Mouse (Mus musculus) kidney, embryonic 14.5 days (tissue): ENCODE measurements at regions not wholly inside any gene's neighbourhood (a gene's known extent, or its start where the extent isn't known, plus 50 kb on each side); places are given as distances from the start of the nearest gene placed in this dataset.

Experiments used
- ATAC-seq: fragments of 200-750 bp; cut with Nextera tagmentation; 2 replicates; pipeline ENCODE4 v1.8.0; 2017; ENCODE audit warnings: moderate number of reproducible peaks, mild to moderate bottlenecking, moderate TSS enrichment, moderate library complexity; ENCODE audit not compliant: low FRiP score, low TSS enrichment
- H3K27ac ChIP-seq: fragments of 300-500 bp; sonication (generic); 2 replicates; pipeline ENCODE4 v1.5.1; 2014; ENCODE audit warnings: low read depth, mild to moderate bottlenecking, low read length, moderate library complexity, mixed read lengths
- H3K27me3 ChIP-seq: fragments of 300-500 bp; sonication (generic); 2 replicates; pipeline ENCODE4 v1.6.1; 2014; ENCODE audit warnings: mild to moderate bottlenecking, low read length; ENCODE audit not compliant: control insufficient read depth, insufficient read depth
- H3K36me3 ChIP-seq: fragments of 300-500 bp; sonication (generic); 2 replicates; pipeline ENCODE4 v1.6.1; 2014; ENCODE audit warnings: low read length, mixed read lengths; ENCODE audit not compliant: control insufficient read depth, insufficient read depth
- H3K4me1 ChIP-seq: fragments of 300-500 bp; sonication (generic); 2 replicates; pipeline ENCODE4 v1.6.1; 2014; ENCODE audit warnings: low read length, mixed read lengths; ENCODE audit not compliant: control insufficient read depth, insufficient read depth
- H3K4me2 ChIP-seq: fragments of 300-500 bp; sonication (generic); replicated peaks from 2 replicates; pipeline ENCODE4 v1.6.1; 2014; ENCODE audit warnings: low read depth, mild to moderate bottlenecking, low read length
- H3K4me3 ChIP-seq: fragments of 300-500 bp; sonication (generic); 2 replicates; pipeline ENCODE4 v1.5.1; 2014; ENCODE audit warnings: mild to moderate bottlenecking, low read length
- H3K9ac ChIP-seq: fragments of 300-500 bp; sonication (generic); 2 replicates; pipeline ENCODE4 v1.6.1; 2014; ENCODE audit warnings: low read depth, mild to moderate bottlenecking, low read length, moderate library complexity
- H3K9me3 ChIP-seq: fragments of 300-500 bp; sonication (generic); 2 replicates; pipeline ENCODE4 v1.6.1; 2016; ENCODE audit warnings: low read length; ENCODE audit not compliant: control insufficient read depth
- WGBS: fragments of 180-500 bp; shearing (Covaris S2); extraction: QIAGEN DNeasy Blood & Tissue Kit; methylation state at CpG from one replicate; pipeline ENCODE4 v1.1.7; 2014; 5-methylcytosine and 5-hydroxymethylcytosine counted together

- H3K4me3 ChIP-seq: no peak overlapping the region
- H3K9me3 ChIP-seq: no peaks in the 10 kb centered on the region
- no peak overlapping the region for H3K4me2 ChIP-seq
- ATAC-seq: no peak
- no peaks in the 10 kb centered on the region for H3K36me3 ChIP-seq
- H3K4me1 ChIP-seq: no peaks in the 10 kb centered on the region
- no peaks in the 10 kb centered on the region for H3K27me3 ChIP-seq
- H3K27ac ChIP-seq: no peak overlapping the region
- H3K9ac ChIP-seq: no peak overlapping the region
These were observed 1026.8 kb upstream of the Alcam start for GRCm38 (mm10) chr16:53480664-53481063.

- Histone ChIP-seq H3K4me3 (no peak overlapping the region), H3K36me3 (no peaks in the 10 kb centered on the region), H3K9ac (no peak overlapping the region), H3K9me3 (no peaks in the 10 kb centered on the region), H3K4me1 (no peaks in the 10 kb centered on the region), H3K4me2 (no peak overlapping the region), H3K27me3 (no peaks in the 10 kb centered on the region), H3K27ac (no peak overlapping the region)
- WGBS: 76% methylated on average over 4 of the region's 4 CpGs
- no peak for ATAC-seq
These were observed 985.6 kb upstream of the Alcam start for GRCm38 (mm10) chr16:53439511-53439910.

DNA sequence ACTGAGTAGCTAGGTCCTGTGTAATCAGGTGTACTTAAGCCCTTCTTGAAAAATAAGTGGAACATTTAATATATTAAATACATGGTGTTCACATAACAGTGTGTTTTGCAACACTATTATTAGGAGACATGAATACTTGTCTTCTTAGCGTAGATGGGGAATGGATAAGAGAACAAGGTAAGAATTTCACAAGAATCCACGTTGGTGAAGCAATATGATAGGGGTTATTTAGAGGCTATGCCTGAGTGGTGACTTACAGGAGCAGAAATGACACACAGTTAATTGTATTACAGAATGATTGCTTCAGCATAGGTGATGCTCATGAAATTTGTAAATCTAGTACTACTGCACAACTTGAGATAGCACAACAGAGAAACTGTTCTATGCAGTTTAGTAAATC is 964.5 kb upstream of the Alcam start:
- ATAC-seq: no peak
- 60% methylated on average over 2 of the region's 2 CpGs for WGBS
- H3K4me2 ChIP-seq: no peak overlapping the region

GRCm38 (mm10) chr16:53385176-53385575 is 931.3 kb upstream of the Alcam start:
- Histone ChIP-seq H3K9me3 (0 out of 2 replicates have a peak, but pooled peaks cover 4% of the 10 kb centered on the region), H3K4me3 (no peak overlapping the region), H3K27ac (no peak overlapping the region), H3K4me2 (no peak overlapping the region), H3K9ac (no peak overlapping the region), H3K4me1 (no peaks in the 10 kb centered on the region), H3K27me3 (no peaks in the 10 kb centered on the region), H3K36me3 (no peaks in the 10 kb centered on the region)
- WGBS: 83% methylated on average over 4 of the region's 4 CpGs
- ATAC-seq: no peak

More for the DNA sequence above, 964.5 kb upstream of the Alcam start:
- H3K9ac ChIP-seq: no peak overlapping the region
- no peaks in the 10 kb centered on the region for H3K9me3 ChIP-seq
- H3K36me3 ChIP-seq: no peaks in the 10 kb centered on the region
- no peak overlapping the region for H3K27ac ChIP-seq
- H3K4me3 ChIP-seq: no peak overlapping the region
- no peaks in the 10 kb centered on the region for H3K27me3 ChIP-seq
- no peaks in the 10 kb centered on the region for H3K4me1 ChIP-seq

GRCm38 (mm10) chr16:53342153-53342552 is 888.3 kb upstream of the Alcam start:
- no peak for ATAC-seq
- Histone ChIP-seq H3K27me3 (no peaks in the 10 kb centered on the region), H3K36me3 (no peaks in the 10 kb centered on the region), H3K4me2 (no peak overlapping the region), H3K27ac (no peak overlapping the region), H3K4me1 (no peaks in the 10 kb centered on the region), H3K9ac (no peak overlapping the region), H3K4me3 (no peak overlapping the region), H3K9me3 (no peaks in the 10 kb centered on the region)
- 91% methylated on average over 3 of the region's 3 CpGs for WGBS

GRCm38 (mm10) chr16:53326353-53326752 is 872.5 kb upstream of the Alcam start:
- no peak for ATAC-seq
- Histone ChIP-seq H3K27ac (no peak overlapping the region), H3K9ac (no peak overlapping the region)

DNA sequence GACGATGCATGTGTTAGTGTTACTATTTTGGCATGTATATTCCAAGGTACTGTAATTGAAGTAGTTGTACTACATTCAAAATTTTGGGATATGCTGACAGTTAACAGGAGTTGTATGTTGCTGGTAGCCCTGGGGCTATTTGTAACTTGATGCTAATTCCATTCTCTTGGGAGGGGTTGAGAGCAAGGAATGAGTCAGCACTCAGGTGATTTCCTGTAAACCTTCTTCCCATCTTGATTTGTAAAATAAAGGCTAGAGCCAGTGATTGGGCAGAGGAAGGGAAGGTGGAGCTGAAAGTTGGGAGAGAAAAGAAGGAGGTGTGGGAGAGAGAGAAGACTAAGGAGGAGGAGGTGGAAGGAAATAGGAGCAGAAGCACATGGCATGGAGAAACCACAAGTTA is 838.2 kb upstream of the Alcam start:
- Histone ChIP-seq H3K27me3 (no peaks in the 10 kb centered on the region), H3K4me3 (no peak overlapping the region), H3K36me3 (no peaks in the 10 kb centered on the region), H3K4me1 (no peaks in the 10 kb centered on the region), H3K9ac (no peak overlapping the region), H3K9me3 (no peaks in the 10 kb centered on the region), H3K4me2 (no peak overlapping the region), H3K27ac (no peak overlapping the region)
- ATAC-seq: no peak
- WGBS: 76% methylated on average over 1 of the region's 1 CpGs

More at GRCm38 (mm10) chr16:53326353-53326752, 872.5 kb upstream of the Alcam start:
- no peak overlapping the region for H3K4me3 ChIP-seq
- H3K4me2 ChIP-seq: no peak overlapping the region
- no peaks in the 10 kb centered on the region for H3K36me3 ChIP-seq
- H3K9me3 ChIP-seq: no peaks in the 10 kb centered on the region
- H3K27me3 ChIP-seq: no peaks in the 10 kb centered on the region
- H3K4me1 ChIP-seq: no peaks in the 10 kb centered on the region

GRCm38 (mm10) chr16:53282014-53282413 is 828.1 kb upstream of the Alcam start:
- Histone ChIP-seq H3K27me3 (no peaks in the 10 kb centered on the region), H3K27ac (no peak overlapping the region), H3K36me3 (no peaks in the 10 kb centered on the region), H3K9ac (no peak overlapping the region), H3K4me2 (no peak overlapping the region), H3K4me1 (no peaks in the 10 kb centered on the region), H3K9me3 (no peaks in the 10 kb centered on the region), H3K4me3 (no peak overlapping the region)
- ATAC-seq: no peak
- 85% methylated on average over 2 of the region's 2 CpGs for WGBS

DNA sequence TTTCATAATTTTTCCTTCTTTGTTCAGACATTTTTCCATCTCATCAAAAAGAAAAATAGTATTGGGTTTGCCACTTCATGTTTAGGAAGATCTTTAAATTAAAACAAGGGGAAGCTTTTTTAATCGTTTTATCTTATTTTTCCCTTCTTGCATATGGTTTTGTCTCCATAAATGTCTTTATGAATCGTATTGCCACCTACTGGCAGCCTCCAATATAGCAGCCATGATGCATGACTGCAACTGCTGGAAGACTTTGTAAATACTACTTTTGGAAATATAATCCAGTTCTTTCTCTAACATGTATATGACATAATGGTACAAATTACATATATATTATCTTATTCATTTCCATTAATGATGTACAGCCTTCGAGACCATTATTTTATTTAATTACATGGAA is 812.2 kb upstream of the Alcam start:
- H3K4me3 ChIP-seq: no peak overlapping the region
- no peak overlapping the region for H3K27ac ChIP-seq
- H3K36me3 ChIP-seq: no peaks in the 10 kb centered on the region
- H3K27me3 ChIP-seq: no peaks in the 10 kb centered on the region
- no peak for ATAC-seq
- 22% methylated on average over 3 of the region's 3 CpGs for WGBS
- no peak overlapping the region for H3K4me2 ChIP-seq
- H3K4me1 ChIP-seq: no peaks in the 10 kb centered on the region
- no peaks in the 10 kb centered on the region for H3K9me3 ChIP-seq
- H3K9ac ChIP-seq: no peak overlapping the region

DNA sequence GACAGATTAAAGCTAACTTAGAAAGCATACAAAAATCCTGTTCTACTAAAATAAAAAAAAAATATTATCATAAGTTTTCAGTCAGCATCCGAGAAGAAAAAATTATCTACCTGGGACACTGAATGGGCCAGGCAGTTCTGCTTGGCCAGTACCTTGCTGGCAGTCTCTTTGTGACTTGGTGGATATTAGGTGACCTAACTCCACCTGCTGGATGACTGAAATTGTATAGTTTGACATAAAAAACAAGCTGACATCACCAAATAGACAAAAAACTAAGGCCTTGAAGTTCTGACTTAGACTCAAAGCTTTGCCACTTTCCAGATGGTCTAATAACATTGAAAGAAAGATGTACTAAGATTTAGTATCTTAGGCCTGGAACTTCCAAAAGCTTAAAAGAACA is 791.5 kb upstream of the Alcam start:
- no peak overlapping the region for H3K4me2 ChIP-seq
- WGBS: 80% methylated on average over 1 of the region's 1 CpGs
- no peaks in the 10 kb centered on the region for H3K4me1 ChIP-seq
- ATAC-seq: no peak
- H3K9me3 ChIP-seq: no peaks in the 10 kb centered on the region
- H3K9ac ChIP-seq: no peak overlapping the region
- H3K27ac ChIP-seq: no peak overlapping the region
- no peak overlapping the region for H3K4me3 ChIP-seq
- H3K36me3 ChIP-seq: no peaks in the 10 kb centered on the region
- H3K27me3 ChIP-seq: no peaks in the 10 kb centered on the region
